Mouse (Mus musculus): ENCODE measurements around the gene Dalrd3. TPM values are rescaled to one million over a fixed set of nuclear protein-coding genes. Genes with fewer than 3 reads are reported as not detected.

Gene Dalrd3
- polyA plus RNA-seq (2015; fragmentation: Illumina TruSeq; extraction: RNeasy Lipid Tissue Mini Kit (QIAGEN cat#74804); ENCODE audit: low read depth, low replicate concordance): 120 TPM

DNA sequence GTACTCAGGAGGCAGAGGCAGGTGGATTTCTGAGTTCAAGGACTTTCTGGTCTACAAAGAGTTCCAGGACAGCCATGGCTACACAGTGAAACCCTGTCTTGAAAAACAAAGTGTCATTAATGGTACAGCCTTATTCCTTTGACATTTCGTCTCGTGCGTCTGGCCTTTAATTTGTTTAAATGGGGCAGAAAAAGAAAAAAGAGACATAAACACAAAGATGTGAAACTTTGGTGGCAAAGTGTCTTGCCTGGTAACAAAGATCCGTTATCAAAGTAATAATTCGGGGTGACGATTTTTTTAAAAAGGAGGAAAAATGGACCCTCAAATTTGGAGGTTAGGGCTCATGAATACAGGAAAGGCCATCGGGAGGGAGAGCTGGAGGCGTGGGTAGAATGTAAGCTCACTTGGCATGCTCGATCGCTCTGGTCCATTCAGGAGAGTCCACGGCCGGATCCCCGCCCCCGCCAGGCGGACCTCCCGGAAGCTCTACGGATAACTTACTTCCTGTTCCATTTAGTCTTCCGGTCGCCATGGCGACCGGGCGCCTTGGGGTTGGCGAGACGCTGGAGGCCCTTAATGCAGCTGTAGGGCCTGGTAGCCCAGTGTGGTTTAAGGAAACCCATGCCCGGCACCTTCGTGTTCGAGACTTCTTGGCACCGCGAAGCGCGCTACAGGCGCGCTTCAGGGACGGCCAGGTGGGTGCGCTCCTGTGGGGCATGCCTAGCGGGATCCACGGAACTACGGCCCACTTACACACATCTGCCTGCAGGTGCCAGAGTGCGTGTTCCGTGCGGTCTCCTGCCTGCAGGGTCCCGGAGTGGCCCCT, at the start of gene Dalrd3:
Dalrd3 (plus strand) TSS at position 506 of the 826 bp plus-strand sequence.

DNA sequence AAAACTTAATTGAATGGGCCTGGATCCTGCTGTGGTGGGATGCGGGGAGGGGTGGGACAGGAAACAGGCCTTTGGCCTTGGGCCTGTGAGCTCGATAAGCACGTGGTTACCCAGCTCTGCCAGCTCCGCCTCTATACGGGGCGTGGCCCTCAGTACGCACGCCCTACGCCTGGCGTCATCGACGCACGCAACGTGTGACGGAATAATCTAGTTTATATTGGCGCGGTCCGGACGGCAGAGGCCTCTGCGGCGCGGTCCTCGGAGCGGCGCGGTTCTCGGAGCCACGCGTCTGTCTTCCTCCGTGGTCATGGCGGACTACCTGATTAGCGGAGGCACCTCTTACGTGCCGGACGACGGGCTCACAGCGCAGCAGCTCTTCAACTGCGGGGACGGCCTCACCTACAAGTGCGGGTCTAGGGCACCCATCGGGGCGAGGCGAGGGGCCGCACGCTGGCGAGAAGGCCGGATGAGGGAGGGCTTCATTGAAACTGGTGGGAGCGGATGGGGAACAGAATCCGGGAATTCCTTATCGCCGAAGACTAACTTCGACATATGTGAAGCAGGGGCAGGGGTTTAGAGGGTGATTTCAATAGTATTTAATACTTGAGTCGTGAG, 9.4 kb upstream of the Dalrd3 start, which contains the start of gene Impdh2:
Impdh2 (plus strand) TSS at position 60 of the 615 bp plus-strand sequence.

DNA sequence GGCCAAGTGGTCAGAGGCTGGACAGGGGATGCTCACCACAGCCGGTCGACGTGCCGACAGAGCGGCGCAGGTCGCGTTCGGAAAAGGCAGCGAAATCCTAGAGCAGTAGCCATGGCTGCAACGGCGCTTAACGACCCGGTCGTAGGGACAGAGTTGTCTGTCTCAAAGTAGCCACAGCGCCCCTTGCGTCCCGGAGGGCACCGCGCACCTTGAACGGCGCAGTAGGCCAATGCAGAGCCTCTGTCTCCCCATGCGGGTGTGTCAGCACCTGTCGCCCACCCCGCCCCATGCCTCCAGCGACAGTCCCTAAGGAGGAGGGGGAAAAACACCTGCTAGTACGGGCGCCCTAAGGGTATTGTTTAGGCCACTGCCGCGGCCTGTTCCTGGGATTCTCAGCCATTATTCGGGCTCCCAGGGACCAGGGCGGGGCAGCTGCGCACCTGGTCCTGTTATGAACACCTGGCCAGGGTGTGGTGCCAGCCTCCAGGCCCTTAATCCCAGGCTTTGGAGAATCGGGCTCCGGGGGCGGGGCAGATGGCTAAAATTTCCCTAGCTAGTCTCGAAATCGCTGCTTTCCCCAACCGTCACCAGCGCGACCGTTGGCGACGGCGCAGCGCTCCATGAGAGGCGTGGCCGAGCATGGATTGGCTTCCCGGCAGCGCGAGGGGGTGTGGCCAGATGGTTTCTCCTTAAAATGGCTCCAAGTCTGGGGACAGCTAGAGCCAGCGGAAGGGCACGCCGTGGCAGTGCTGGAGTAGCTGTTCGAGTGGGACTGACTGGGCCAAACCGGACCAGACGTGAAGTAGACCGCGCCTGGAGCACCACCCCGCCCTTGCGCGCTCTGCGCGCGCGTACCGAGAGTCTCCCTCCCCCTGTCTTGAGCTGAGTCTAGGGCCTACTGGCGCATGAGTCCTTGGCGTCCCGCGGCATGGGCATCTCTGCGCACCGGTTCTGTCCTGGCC, 2.6 kb upstream of the Dalrd3 start, which contains the start of gene Ndufaf3:
Ndufaf3 (minus strand) TSS at position 620 of the 962 bp plus-strand sequence.

DNA sequence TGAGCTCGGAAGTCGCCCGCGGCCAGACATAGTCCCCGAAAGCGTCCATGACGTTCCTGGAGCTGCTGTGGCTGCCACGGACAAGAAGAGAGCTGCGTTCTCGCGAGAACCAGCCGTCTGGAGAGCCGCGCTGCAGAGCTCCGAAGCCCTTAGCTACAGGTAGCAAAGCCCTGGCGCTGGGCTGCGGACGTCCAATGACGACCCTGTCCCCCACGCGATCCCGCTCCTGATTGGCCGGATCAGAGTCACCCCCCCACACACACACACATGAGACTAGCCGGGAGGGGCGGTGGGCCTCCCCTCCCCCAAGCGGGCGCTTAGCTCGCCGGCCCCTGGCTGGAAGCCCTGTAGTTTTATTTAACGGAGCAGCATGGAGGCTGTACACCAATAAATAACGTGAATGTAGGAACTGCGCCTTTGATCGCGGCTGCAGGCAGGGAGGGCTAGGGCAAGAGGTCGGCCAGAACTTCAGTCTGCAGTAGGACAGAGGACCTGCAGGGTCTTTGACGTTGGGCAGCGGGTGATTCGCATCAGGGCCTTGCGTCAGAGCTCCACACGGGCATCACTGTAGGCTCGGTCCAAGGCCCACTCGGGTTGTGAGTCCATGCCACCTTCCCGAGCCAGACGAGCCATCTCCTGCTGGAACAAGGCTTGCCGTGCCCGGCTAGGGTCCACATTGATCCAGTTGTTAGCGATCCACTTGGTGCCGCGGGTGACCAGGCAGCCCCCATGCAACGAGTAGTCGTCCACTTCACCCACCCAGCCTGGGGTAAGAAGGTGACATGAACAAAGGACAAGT, 9.1 kb downstream of the Dalrd3 start, which contains the start of gene Wdr6:
Wdr6 (minus strand) TSS at position 195 of the 799 bp plus-strand sequence.

DNA sequence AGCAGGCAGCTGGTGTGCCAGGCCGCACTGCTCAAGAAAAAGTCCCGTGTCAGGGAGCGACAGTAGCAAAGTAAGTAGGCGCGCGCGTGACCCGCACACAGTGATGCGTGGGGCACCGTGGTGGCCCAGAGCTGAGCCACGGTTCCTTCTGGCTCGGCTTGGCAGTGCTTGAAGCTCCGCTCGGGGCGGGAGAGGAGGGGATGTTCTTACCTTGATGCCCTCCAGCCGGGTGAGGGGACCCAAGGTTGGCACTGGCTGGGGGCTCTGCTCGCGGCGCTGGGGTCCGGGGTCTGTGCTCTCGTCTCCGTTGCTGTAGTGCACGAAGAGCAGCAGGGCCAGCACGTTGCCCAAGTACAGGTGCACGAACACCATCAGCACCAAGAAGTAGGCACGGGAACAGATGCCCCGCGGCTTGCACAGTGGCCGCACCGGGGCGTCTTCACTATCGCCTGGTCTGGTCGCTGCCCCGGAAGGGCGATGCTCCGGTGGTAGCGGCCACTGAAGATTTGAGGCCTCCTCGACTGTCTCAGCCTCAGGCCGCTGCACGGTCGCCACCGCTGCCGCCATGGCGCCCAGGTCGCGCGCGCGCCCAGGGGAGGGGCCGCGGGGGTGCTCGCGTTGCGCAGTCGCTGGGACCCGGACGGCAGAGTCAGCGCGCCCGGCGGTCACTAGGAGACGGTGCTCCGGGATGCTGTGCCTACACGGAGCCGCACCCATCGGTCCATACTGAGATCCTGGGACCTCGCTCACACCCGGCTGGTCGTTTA, 27.5 kb downstream of the Dalrd3 start, which contains the start of gene P4htm:
P4htm (minus strand) TSS at position 670 of the 767 bp plus-strand sequence.

Other genes with a start within 250 kb of the Dalrd3 start
- gene Gpx1, start 231.0 kb upstream of the Dalrd3 start, polyA plus RNA-seq (2015; fragmentation: Illumina TruSeq; extraction: RNeasy Lipid Tissue Mini Kit (QIAGEN cat#74804); ENCODE audit: low read depth, low replicate concordance): 253 TPM
- 84.3 TPM for gene Usp4, start 222.0 kb upstream of the Dalrd3 start, polyA plus RNA-seq (2015; fragmentation: Illumina TruSeq; extraction: RNeasy Lipid Tissue Mini Kit (QIAGEN cat#74804); ENCODE audit: low read depth, low replicate concordance)
- gene 1700102P08Rik, start 177.1 kb upstream of the Dalrd3 start, polyA plus RNA-seq (2015; fragmentation: Illumina TruSeq; extraction: RNeasy Lipid Tissue Mini Kit (QIAGEN cat#74804); ENCODE audit: low read depth, low replicate concordance): 1.5 TPM
- 0.54 TPM for gene Ccdc36, start 141.4 kb upstream of the Dalrd3 start, polyA plus RNA-seq (2015; fragmentation: Illumina TruSeq; extraction: RNeasy Lipid Tissue Mini Kit (QIAGEN cat#74804); ENCODE audit: low read depth, low replicate concordance)
- gene BC048562, start 133.4 kb upstream of the Dalrd3 start, polyA plus RNA-seq (2015; fragmentation: Illumina TruSeq; extraction: RNeasy Lipid Tissue Mini Kit (QIAGEN cat#74804); ENCODE audit: low read depth, low replicate concordance): not detected
- 21.9 TPM for gene Ccdc71, start 109.4 kb upstream of the Dalrd3 start, polyA plus RNA-seq (2015; fragmentation: Illumina TruSeq; extraction: RNeasy Lipid Tissue Mini Kit (QIAGEN cat#74804); ENCODE audit: low read depth, low replicate concordance)
- 26.8 TPM for gene Klhdc8b, start 108.3 kb upstream of the Dalrd3 start, polyA plus RNA-seq (2015; fragmentation: Illumina TruSeq; extraction: RNeasy Lipid Tissue Mini Kit (QIAGEN cat#74804); ENCODE audit: low read depth, low replicate concordance)
- 20.5 TPM for gene Lamb2, start 90.2 kb upstream of the Dalrd3 start, polyA plus RNA-seq (2015; fragmentation: Illumina TruSeq; extraction: RNeasy Lipid Tissue Mini Kit (QIAGEN cat#74804); ENCODE audit: low read depth, low replicate concordance)
- 95.0 TPM for gene Usp19, start 79.3 kb upstream of the Dalrd3 start, polyA plus RNA-seq (2015; fragmentation: Illumina TruSeq; extraction: RNeasy Lipid Tissue Mini Kit (QIAGEN cat#74804); ENCODE audit: low read depth, low replicate concordance)
- gene Qars, start 62.2 kb upstream of the Dalrd3 start, polyA plus RNA-seq (2015; fragmentation: Illumina TruSeq; extraction: RNeasy Lipid Tissue Mini Kit (QIAGEN cat#74804); ENCODE audit: low read depth, low replicate concordance): 70.9 TPM
- gene Qrich1, start 53.1 kb upstream of the Dalrd3 start, polyA plus RNA-seq (2015; fragmentation: Illumina TruSeq; extraction: RNeasy Lipid Tissue Mini Kit (QIAGEN cat#74804); ENCODE audit: low read depth, low replicate concordance): 77.0 TPM
- gene Impdh2, start 9.6 kb upstream of the Dalrd3 start, polyA plus RNA-seq (2015; fragmentation: Illumina TruSeq; extraction: RNeasy Lipid Tissue Mini Kit (QIAGEN cat#74804); ENCODE audit: low read depth, low replicate concordance): 66.7 TPM
- 58.9 TPM for gene Ndufaf3, start 2.5 kb upstream of the Dalrd3 start, polyA plus RNA-seq (2015; fragmentation: Illumina TruSeq; extraction: RNeasy Lipid Tissue Mini Kit (QIAGEN cat#74804); ENCODE audit: low read depth, low replicate concordance)
- gene Wdr6, start 8.9 kb downstream of the Dalrd3 start, polyA plus RNA-seq (2015; fragmentation: Illumina TruSeq; extraction: RNeasy Lipid Tissue Mini Kit (QIAGEN cat#74804); ENCODE audit: low read depth, low replicate concordance): 78.4 TPM
- 93.6 TPM for gene P4htm, start 27.8 kb downstream of the Dalrd3 start, polyA plus RNA-seq (2015; fragmentation: Illumina TruSeq; extraction: RNeasy Lipid Tissue Mini Kit (QIAGEN cat#74804); ENCODE audit: low read depth, low replicate concordance)
- 39.4 TPM for gene Arih2, start 79.5 kb downstream of the Dalrd3 start, polyA plus RNA-seq (2015; fragmentation: Illumina TruSeq; extraction: RNeasy Lipid Tissue Mini Kit (QIAGEN cat#74804); ENCODE audit: low read depth, low replicate concordance)
- gene Slc25a20, start 92.2 kb downstream of the Dalrd3 start, polyA plus RNA-seq (2015; fragmentation: Illumina TruSeq; extraction: RNeasy Lipid Tissue Mini Kit (QIAGEN cat#74804); ENCODE audit: low read depth, low replicate concordance): 19.6 TPM
- 37.8 TPM for gene Prkar2a, start 119.4 kb downstream of the Dalrd3 start, polyA plus RNA-seq (2015; fragmentation: Illumina TruSeq; extraction: RNeasy Lipid Tissue Mini Kit (QIAGEN cat#74804); ENCODE audit: low read depth, low replicate concordance)
- 163 TPM for gene Ip6k2, start 213.9 kb downstream of the Dalrd3 start, polyA plus RNA-seq (2015; fragmentation: Illumina TruSeq; extraction: RNeasy Lipid Tissue Mini Kit (QIAGEN cat#74804); ENCODE audit: low read depth, low replicate concordance)
- gene Nckipsd, start 238.5 kb downstream of the Dalrd3 start, polyA plus RNA-seq (2015; fragmentation: Illumina TruSeq; extraction: RNeasy Lipid Tissue Mini Kit (QIAGEN cat#74804); ENCODE audit: low read depth, low replicate concordance): 48.6 TPM

Data from brain, adult 10 weeks (tissue).